Mouse (Mus musculus): ENCODE measurements around the gene Caln1.
"Not testable (repeated sequence)": the region's sequence is repeated elsewhere in the genome, so short reads cannot be mapped to it uniquely, and the experiment has no call there.

The Caln1 gene

GRCm38 (mm10) chr5:130547496-130547895 is 178.2 kb downstream of the Caln1 start:
- no peak for DNase-seq (ENCODE audit: low spot score)

GRCm38 (mm10) chr5:130553916-130554315 is 184.7 kb downstream of the Caln1 start:
- peak; percentile 56 for DNase-seq (ENCODE audit: low spot score)

- DNase-seq (ENCODE audit: low spot score) = no peak
Measured at GRCm38 (mm10) chr5:130563146-130563545, 193.9 kb downstream of the Caln1 start.

- no peak for DNase-seq (ENCODE audit: low spot score)
Measured at GRCm38 (mm10) chr5:130566002-130566401, 196.7 kb downstream of the Caln1 start.

GRCm38 (mm10) chr5:130577581-130577980 is 208.3 kb downstream of the Caln1 start:
- DNase-seq (ENCODE audit: low spot score) = no peak

- DNase-seq (ENCODE audit: low spot score) = no peak
Measured at GRCm38 (mm10) chr5:130584042-130584441, 214.8 kb downstream of the Caln1 start.

GRCm38 (mm10) chr5:130586257-130586656 is 217.0 kb downstream of the Caln1 start:
- no peak for DNase-seq (ENCODE audit: low spot score)

- no peak for DNase-seq (ENCODE audit: low spot score)
Measured at GRCm38 (mm10) chr5:130596541-130596940, 227.3 kb downstream of the Caln1 start.

GRCm38 (mm10) chr5:130613657-130614056 is 244.4 kb downstream of the Caln1 start:
- DNase-seq (ENCODE audit: low spot score) = no peak

GRCm38 (mm10) chr5:130614209-130614608 is 245.0 kb downstream of the Caln1 start:
- no peak for DNase-seq (ENCODE audit: low spot score)

- no peak for DNase-seq (ENCODE audit: low spot score)
Measured at GRCm38 (mm10) chr5:130620060-130620459, 250.8 kb downstream of the Caln1 start.

GRCm38 (mm10) chr5:130623206-130623605 is 254.0 kb downstream of the Caln1 start:
- DNase-seq (ENCODE audit: low spot score) = peak; percentile 83

- no peak for DNase-seq (ENCODE audit: low spot score)
Measured at GRCm38 (mm10) chr5:130627800-130628199, 258.5 kb downstream of the Caln1 start.

- no peak for DNase-seq (ENCODE audit: low spot score)
Measured at GRCm38 (mm10) chr5:130635397-130635796, 266.1 kb downstream of the Caln1 start.

GRCm38 (mm10) chr5:130641881-130642280 is 272.6 kb downstream of the Caln1 start:
- no peak for DNase-seq (ENCODE audit: low spot score)

- not testable (repeated sequence) for DNase-seq (ENCODE audit: low spot score)
Measured at GRCm38 (mm10) chr5:130646126-130646525, 276.9 kb downstream of the Caln1 start.

GRCm38 (mm10) chr5:130658141-130658540 is 288.9 kb downstream of the Caln1 start:
- no peak for DNase-seq (ENCODE audit: low spot score)

- DNase-seq (ENCODE audit: low spot score) = no peak
Measured at GRCm38 (mm10) chr5:130666091-130666490, 296.8 kb downstream of the Caln1 start.

- DNase-seq (ENCODE audit: low spot score) = no peak
Measured at GRCm38 (mm10) chr5:130672588-130672987, 303.3 kb downstream of the Caln1 start.

GRCm38 (mm10) chr5:130673092-130673491 is 303.8 kb downstream of the Caln1 start:
- DNase-seq (ENCODE audit: low spot score) = no peak

- no peak for DNase-seq (ENCODE audit: low spot score)
Measured at GRCm38 (mm10) chr5:130677895-130678294, 308.6 kb downstream of the Caln1 start.

GRCm38 (mm10) chr5:130685911-130686658 is 316.8 kb downstream of the Caln1 start:
- DNase-seq (ENCODE audit: low spot score) = no peak

- no peak for DNase-seq (ENCODE audit: low spot score)
Measured at GRCm38 (mm10) chr5:130688385-130689138, 319.3 kb downstream of the Caln1 start.
